Mouse (Mus musculus) C2C12 (cell line): ENCODE results near the gene Map2k1. TPM values are rescaled to one million over a fixed set of nuclear protein-coding genes. Genes with fewer than 3 reads are reported as not detected.
"Not testable (repeated sequence)": the region's sequence is repeated elsewhere in the genome, so short reads cannot be mapped to it uniquely, and the experiment has no call there.

ENCODE experiments used
- H3K27me3 ChIP-seq: one replicate; pipeline ENCODE4 v1.6.1; 2011; ENCODE audit not compliant: control insufficient read depth, insufficient read depth, insufficient read length
- H3K36me3 ChIP-seq: one replicate; pipeline ENCODE4 v1.6.1; 2011; ENCODE audit not compliant: control insufficient read depth, insufficient read depth
- H3K4me3 ChIP-seq: one replicate; pipeline ENCODE4 v1.5.1; 2011; ENCODE audit warnings: mild to moderate bottlenecking, control low read depth; ENCODE audit not compliant: poor library complexity, insufficient read depth, severe bottlenecking
- H3K79me2 ChIP-seq: one replicate; pipeline ENCODE4 v1.6.1; 2011; ENCODE audit not compliant: control insufficient read depth, insufficient read depth
- H3K79me3 ChIP-seq: one replicate; pipeline ENCODE4 v1.6.1; 2011; ENCODE audit warnings: low read depth, control low read depth
- H3ac ChIP-seq: one replicate; pipeline ENCODE3; 2011; ENCODE audit warnings: low read depth; ENCODE audit not compliant: control insufficient read depth, insufficient read length
- CEBPB ChIP-seq: IDR thresholded peaks from one replicate; pipeline ENCODE4 v1.6.1; 2011; ENCODE audit warnings: low read depth, mild to moderate bottlenecking, control low read depth, moderate library complexity
- CTCF ChIP-seq: IDR thresholded peaks from one replicate; pipeline ENCODE4 v1.5.1; 2011; ENCODE audit not compliant: control insufficient read depth, insufficient read depth, insufficient read length
- FOSL1 ChIP-seq: IDR thresholded peaks from one replicate; pipeline ENCODE4 v1.8.0; 2011; ENCODE audit warnings: mild to moderate bottlenecking, low read length; ENCODE audit not compliant: poor library complexity, insufficient read depth, severe bottlenecking
- MAX ChIP-seq: IDR thresholded peaks from one replicate; pipeline ENCODE4 v1.6.1; 2011; ENCODE audit warnings: mild to moderate bottlenecking, control low read depth
- MYOD1 ChIP-seq: IDR thresholded peaks from one replicate; pipeline ENCODE4 v1.6.1; 2011; ENCODE audit warnings: low read depth; ENCODE audit not compliant: control insufficient read depth, insufficient read length
- MYOG ChIP-seq: IDR thresholded peaks from one replicate; pipeline ENCODE4 v1.6.1; 2011; ENCODE audit not compliant: control insufficient read depth, insufficient read length; ENCODE audit errors: extremely low read depth
- USF1 ChIP-seq: IDR thresholded peaks from one replicate; pipeline ENCODE4 v1.6.1; 2011; ENCODE audit warnings: low read depth, mild to moderate bottlenecking, control low read depth, moderate library complexity
- polyA plus RNA-seq: library from polyadenylated mRNA; unstranded; fragments of >200 nt; fragmentation: generic; extraction: Trizol; gene quantifications from one replicate; pipeline ENCODE4 v1.2.1, GENCODE M21; 2012; ENCODE audit warnings: missing spikeins

The Map2k1 gene
- polyA plus RNA-seq, 1 experiment = 40.8 TPM

GRCm38 (mm10) chr9:64271249-64271648 is 17.8 kb upstream of the Map2k1 start:
- Histone ChIP-seq H3K79me3 (no peaks in the 10 kb centered on the region), H3K79me2 (no peaks in the 10 kb centered on the region), H3ac (no peak overlapping the region), H3K27me3 (no peaks in the 10 kb centered on the region), H3K4me3 (no peak overlapping the region), H3K36me3 (no peaks in the 10 kb centered on the region)
- TF ChIP-seq FOSL1 = no peak
- no peak for TF ChIP-seq MAX
- TF ChIP-seq USF1 = no peak
- no peak for TF ChIP-seq MYOD1
- no peak for TF ChIP-seq CEBPB
- TF ChIP-seq MYOG = no peak
- TF ChIP-seq CTCF = no peak

DNA sequence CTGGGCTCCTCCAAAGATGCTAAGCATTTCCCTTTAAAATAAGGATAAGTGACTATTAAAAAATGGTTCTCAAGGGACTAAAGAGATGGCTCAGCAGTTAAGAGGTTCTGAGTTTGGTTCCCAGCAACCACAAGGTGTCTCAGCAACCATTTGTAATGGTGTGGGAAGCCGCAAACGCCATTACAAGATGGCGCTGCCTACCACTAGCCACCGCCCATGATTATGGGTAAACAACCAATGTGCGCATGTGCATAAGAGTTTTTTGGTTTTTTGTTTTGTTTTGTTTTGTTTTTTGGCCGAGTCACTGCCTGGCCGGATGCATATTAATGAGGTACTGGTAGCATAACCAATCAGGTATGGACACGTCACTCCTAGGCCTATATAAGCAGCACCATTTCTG is 15.4 kb upstream of the Map2k1 start:
- not testable (repeated sequence) for H3K79me2 ChIP-seq, H3K4me3 ChIP-seq, H3K36me3 ChIP-seq, H3K27me3 ChIP-seq, H3K79me3 ChIP-seq, H3ac ChIP-seq

DNA sequence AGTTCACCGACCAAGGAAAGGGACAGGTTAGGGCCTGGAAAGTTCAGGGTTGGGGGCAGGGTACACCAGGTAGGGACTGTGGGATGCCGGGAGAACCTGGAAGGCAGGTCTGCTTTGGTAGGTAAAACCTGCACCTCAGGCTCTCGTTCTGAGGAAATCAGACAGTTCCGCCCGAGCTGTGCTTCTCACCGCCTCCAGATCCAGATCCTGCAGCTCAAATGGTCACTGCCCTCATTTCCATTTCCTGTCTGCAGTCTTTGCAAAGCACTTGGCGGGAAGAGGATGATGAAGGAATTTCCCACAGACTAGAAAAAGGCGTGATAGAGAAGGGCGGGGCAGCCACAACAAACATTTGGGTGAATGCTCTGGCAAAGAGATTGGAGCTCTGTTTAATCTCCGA is 14.8 kb upstream of the Map2k1 start:
- Histone ChIP-seq H3K27me3 (no peaks in the 10 kb centered on the region), H3K4me3 (no peak overlapping the region), H3K36me3 (no peaks in the 10 kb centered on the region), H3ac (no peak overlapping the region), H3K79me3 (no peaks in the 10 kb centered on the region), H3K79me2 (no peaks in the 10 kb centered on the region)
- TF ChIP-seq CEBPB (no peak), USF1 (no peak), MYOD1 (no peak)

- TF ChIP-seq USF1 (no peak), CEBPB (no peak), CTCF (no peak), MYOD1 (no peak), MYOG (no peak), MAX (no peak), FOSL1 (no peak)
- H3K4me3 ChIP-seq = no peak overlapping the region
- no peaks in the 10 kb centered on the region for H3K36me3 ChIP-seq
- no peaks in the 10 kb centered on the region for H3K79me2 ChIP-seq
- H3K79me3 ChIP-seq = no peaks in the 10 kb centered on the region
- no peaks in the 10 kb centered on the region for H3K27me3 ChIP-seq
- no peak overlapping the region for H3ac ChIP-seq
Observed at GRCm38 (mm10) chr9:64267231-64267630, 13.8 kb upstream of the Map2k1 start.

DNA sequence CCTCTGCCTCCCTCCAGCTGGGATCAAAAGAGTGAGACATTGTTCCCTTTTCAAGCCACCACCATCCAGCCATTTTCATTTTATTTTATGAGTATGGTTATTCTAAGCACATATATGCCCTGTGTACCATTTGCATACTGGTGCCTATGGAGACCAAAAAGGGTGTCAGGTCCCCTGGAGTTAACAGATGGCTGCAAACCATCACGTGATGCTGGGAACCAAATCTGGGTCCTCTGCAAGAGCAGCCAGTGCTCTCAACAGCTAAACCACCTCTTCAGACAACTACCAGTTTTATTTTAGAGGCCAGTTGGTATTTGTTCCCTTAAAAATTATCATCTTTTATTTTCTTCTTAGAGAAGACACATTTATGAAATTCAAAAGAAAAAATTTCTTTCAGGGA is 11.4 kb upstream of the Map2k1 start:
- no peaks in the 10 kb centered on the region for H3K79me3 ChIP-seq
- no peak overlapping the region for H3ac ChIP-seq
- no peaks in the 10 kb centered on the region for H3K79me2 ChIP-seq
- TF ChIP-seq MYOG (no peak), USF1 (peak; percentile 54), CEBPB (no peak), FOSL1 (no peak)
- H3K36me3 ChIP-seq = no peaks in the 10 kb centered on the region
- no peaks in the 10 kb centered on the region for H3K27me3 ChIP-seq
- H3K4me3 ChIP-seq = no peak overlapping the region

- H3K36me3 ChIP-seq = no peaks in the 10 kb centered on the region
- TF ChIP-seq CEBPB = peak; percentile 18
- TF ChIP-seq USF1 = no peak
- no peaks in the 10 kb centered on the region for H3K79me2 ChIP-seq
- no peaks in the 10 kb centered on the region for H3K27me3 ChIP-seq
- no peaks in the 10 kb centered on the region for H3K79me3 ChIP-seq
- H3K4me3 ChIP-seq = no peak overlapping the region
- no peak overlapping the region for H3ac ChIP-seq
Observed at GRCm38 (mm10) chr9:64261023-64261422, 7.6 kb upstream of the Map2k1 start.

GRCm38 (mm10) chr9:64259906-64260305 is 6.5 kb upstream of the Map2k1 start:
- Histone ChIP-seq H3K36me3 (no peaks in the 10 kb centered on the region), H3K4me3 (no peak overlapping the region), H3ac (no peak overlapping the region), H3K27me3 (no peaks in the 10 kb centered on the region), H3K79me2 (no peaks in the 10 kb centered on the region), H3K79me3 (no peaks in the 10 kb centered on the region)
- TF ChIP-seq USF1 = no peak
- TF ChIP-seq CEBPB = no peak
- no peak for TF ChIP-seq MYOD1
- no peak for TF ChIP-seq MYOG
- no peak for TF ChIP-seq MAX
- no peak for TF ChIP-seq CTCF
- no peak for TF ChIP-seq FOSL1
